Mouse (Mus musculus) liver, adult 2 months (tissue): ENCODE measurements around the gene Blvrb. TPM values are rescaled to one million over a fixed set of nuclear protein-coding genes. Genes with fewer than 3 reads are reported as not detected.
A peak's percentile ranks its signal among the peaks of the same experiment; 100 is the strongest.

ENCODE experiments used
- DNase-seq: peaks from one replicate; pipeline ENCODE4 v3.0.0-alpha.2; 2011; ENCODE audit warnings: low read depth, low spot score; ENCODE audit errors: extremely low read depth
- H3K27ac ChIP-seq: fragments of 200-500 bp; replicated peaks from 2 replicates; pipeline ENCODE4 v1.5.1; 2012; ENCODE audit warnings: low read depth, mild to moderate bottlenecking, control low read depth, inconsistent platforms, low read length; ENCODE audit not compliant: insufficient read depth
- H3K27me3 ChIP-seq: fragments of 200-500 bp; 2 replicates; pipeline ENCODE4 v1.6.1; 2012; ENCODE audit warnings: mild to moderate bottlenecking, moderate library complexity, low read length, inconsistent platforms; ENCODE audit not compliant: control insufficient read depth, insufficient read depth
- H3K36me3 ChIP-seq: fragments of 200-500 bp; 2 replicates; pipeline ENCODE4 v1.6.1; 2012; ENCODE audit warnings: low read length, inconsistent platforms; ENCODE audit not compliant: control insufficient read depth, insufficient read depth
- H3K4me1 ChIP-seq: fragments of 200-500 bp; 2 replicates; pipeline ENCODE4 v1.6.1; 2011; ENCODE audit warnings: low read length; ENCODE audit not compliant: control insufficient read depth, insufficient read depth
- H3K4me3 ChIP-seq: fragments of 200-500 bp; 2 replicates; pipeline ENCODE4 v1.5.1; 2011; ENCODE audit warnings: low read depth, mild to moderate bottlenecking, control low read depth, low read length, moderate library complexity; ENCODE audit not compliant: insufficient read depth
- H3K79me2 ChIP-seq: fragments of 200-500 bp; 2 replicates; pipeline ENCODE4 v1.6.1; 2012; ENCODE audit warnings: inconsistent platforms, mild to moderate bottlenecking, low read length, moderate library complexity; ENCODE audit not compliant: control insufficient read depth, insufficient read depth
- H3K9ac ChIP-seq: fragments of 200-500 bp; 2 replicates; pipeline ENCODE4 v1.6.1; 2012; ENCODE audit warnings: low read depth, mild to moderate bottlenecking, control low read depth, inconsistent platforms, low read length
- CTCF ChIP-seq: fragments of 200-500 bp; IDR thresholded peaks from 2 replicates; pipeline ENCODE4 v1.5.1; 2011; ENCODE audit warnings: low read depth, low read length, control low read depth
- POLR2A ChIP-seq: fragments of 200-500 bp; IDR thresholded peaks from 2 replicates; pipeline ENCODE4 v1.6.1; 2011; ENCODE audit warnings: low read length, control low read depth; ENCODE audit not compliant: insufficient read depth; ENCODE audit errors: extremely low read depth
- WGBS: fragments of 180-500 bp; shearing (Covaris S2); methylation state at CpG from one replicate; pipeline ENCODE4 v1.1.7; 2018; 5-methylcytosine and 5-hydroxymethylcytosine counted together
- polyA plus RNA-seq: library from polyadenylated mRNA; depleted of rRNA; stranded (reverse); fragments of >200 nt; gene quantifications from 2 replicates; pipeline ENCODE4 v1.2.3, GENCODE M21; 2012
- total RNA-seq: library from RNA; depleted of rRNA; stranded (reverse); fragments of >200 nt; gene quantifications from 2 replicates; pipeline ENCODE4 v1.2.3, GENCODE M21; 2014

Blvrb gene
- total and polyA plus RNA-seq, 2 experiments = 142 to 268 TPM

- TF ChIP-seq CTCF = no peak
- TF ChIP-seq POLR2A = no peak
- H3K4me1 ChIP-seq = no peaks in the 10 kb centered on the region
- no peaks in the 10 kb centered on the region for H3K79me2 ChIP-seq
- no peak overlapping the region for H3K9ac ChIP-seq
- peaks cover 20% of the 10 kb centered on the region for H3K36me3 ChIP-seq
- no peak overlapping the region for H3K27ac ChIP-seq
- no peaks in the 10 kb centered on the region for H3K27me3 ChIP-seq
- no peak overlapping the region for H3K4me3 ChIP-seq
- no peak for DNase-seq
- 56% methylated on average over 4 of the region's 4 CpGs for WGBS
Measured at GRCm38 (mm10) chr7:27467648-27468047, 19.9 kb downstream of the Blvrb start.

DNA sequence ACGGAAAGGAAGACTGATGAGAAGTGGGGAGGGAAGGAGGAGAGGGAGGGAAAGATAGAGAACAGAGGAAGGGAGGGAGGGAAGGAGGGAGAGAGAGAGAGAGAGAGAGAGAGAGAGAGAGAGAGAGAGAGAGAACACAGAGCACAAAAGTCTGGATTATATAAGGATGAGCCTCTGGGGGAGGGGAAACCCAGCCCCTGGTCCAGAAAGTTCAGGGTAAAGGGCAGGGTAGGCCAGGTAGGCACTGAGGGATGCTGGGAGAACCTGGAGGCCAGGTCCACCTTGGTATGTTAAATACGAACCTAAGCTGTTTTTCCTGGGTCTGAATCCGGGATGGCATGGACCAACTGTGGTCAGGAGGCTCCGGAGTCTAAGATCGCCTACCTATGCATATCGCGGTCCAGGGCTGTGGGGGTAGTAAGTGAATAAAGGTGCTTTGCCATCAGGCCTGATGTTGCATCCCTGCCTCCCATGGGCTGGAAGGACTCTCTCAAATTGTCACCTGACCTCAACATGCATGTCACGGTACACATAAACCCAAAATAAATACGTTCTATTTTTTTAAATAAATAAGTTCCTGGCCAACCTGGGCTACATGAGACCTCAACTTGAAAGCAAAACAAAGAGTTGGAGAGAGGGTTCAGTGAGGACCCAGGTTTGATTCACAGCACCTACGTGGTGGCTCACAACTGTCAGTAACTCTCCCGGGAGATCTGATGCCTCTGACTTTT lies 23.8 kb downstream of the Blvrb start:
- no peak for DNase-seq
- Histone ChIP-seq H3K4me1 (peaks cover 9% of the 10 kb centered on the region), H3K27ac (no peak overlapping the region), H3K4me3 (no peak overlapping the region), H3K27me3 (no peaks in the 10 kb centered on the region), H3K79me2 (peaks cover 10% of the 10 kb centered on the region), H3K9ac (no peak overlapping the region), H3K36me3 (peaks cover under 1% of the 10 kb centered on the region)
- TF ChIP-seq CTCF = no peak
- 90% methylated on average over 11 of the region's 11 CpGs for WGBS

- Histone ChIP-seq H3K4me1 (peaks cover 9% of the 10 kb centered on the region), H3K27ac (peak overlapping the region; percentile 77), H3K79me2 (peaks cover 12% of the 10 kb centered on the region), H3K27me3 (no peaks in the 10 kb centered on the region), H3K36me3 (peaks cover 4% of the 10 kb centered on the region), H3K9ac (peak overlapping the region; percentile 73), H3K4me3 (peak overlapping the region; percentile 60)
- 0% methylated on average over 7 of the region's 7 CpGs for WGBS
- peak; percentile 66 for DNase-seq
- TF ChIP-seq POLR2A = no peak
- TF ChIP-seq CTCF = no peak
Measured at GRCm38 (mm10) chr7:27472596-27472995, 24.8 kb downstream of the Blvrb start.

- H3K9ac ChIP-seq = peak within 1 kb of the TSS; percentile 87
- H3K4me1 ChIP-seq = peaks cover 13% of the 10 kb centered on the region
- H3K36me3 ChIP-seq = peaks cover 4% of the 10 kb centered on the region
- H3K27me3 ChIP-seq = no peaks in the 10 kb centered on the region
- DNase-seq = peak; percentile 90
- H3K79me2 ChIP-seq = peaks cover 12% of the 10 kb centered on the region
- H3K4me3 ChIP-seq = peak within 1 kb of the TSS; percentile 89
- peak within 1 kb of the TSS; percentile 91 for H3K27ac ChIP-seq
- TF ChIP-seq CTCF (no peak), POLR2A (peak; percentile 76; the same call in 1 of the 2 replicates)
- under 1% methylated on average over 36 of the region's 36 CpGs for WGBS
Measured at GRCm38 (mm10) chr7:27473156-27473834, 25.5 kb downstream of the Blvrb start, which contains the start of gene Sertad3. TSS of gene Sertad3 (plus strand) at chr7:27473768.

- peaks cover 4% of the 10 kb centered on the region for H3K36me3 ChIP-seq
- WGBS = under 1% methylated on average over 34 of the region's 34 CpGs
- peak overlapping the region; percentile 87 for H3K9ac ChIP-seq
- peaks cover 13% of the 10 kb centered on the region for H3K4me1 ChIP-seq
- no peak for DNase-seq
- H3K79me2 ChIP-seq = peaks cover 12% of the 10 kb centered on the region
- H3K27me3 ChIP-seq = no peaks in the 10 kb centered on the region
- H3K27ac ChIP-seq = peak overlapping the region; percentile 78
- TF ChIP-seq CTCF (no peak), POLR2A (no peak; the same call in 1 of the 2 replicates)
- H3K4me3 ChIP-seq = peak overlapping the region; percentile 89
Measured at GRCm38 (mm10) chr7:27473835-27474489, 26.2 kb downstream of the Blvrb start.
